Mouse (Mus musculus): ENCODE data around the gene Myh9.

DNA sequence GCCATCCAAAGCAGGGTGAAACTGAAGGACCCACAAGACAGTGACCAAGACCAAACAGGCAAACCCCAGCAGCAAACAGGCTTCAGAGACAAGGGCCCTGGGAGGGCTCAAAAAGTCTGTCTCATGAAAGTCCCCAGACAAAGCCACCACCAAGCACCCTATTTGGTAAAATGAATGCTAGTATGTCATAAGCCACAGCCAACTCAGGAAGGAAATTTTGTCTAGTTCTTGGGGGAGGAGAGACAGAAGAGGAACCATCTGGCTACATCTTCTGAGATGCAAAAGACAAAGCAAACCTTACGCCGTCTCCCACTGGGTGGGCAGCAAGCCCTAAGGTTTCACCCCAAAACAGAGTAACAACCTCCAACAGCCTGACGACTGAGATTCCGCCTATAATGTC lies 36.3 kb downstream of the Myh9 start:
- TF ChIP-seq GATA1 (IDR thresholded peaks at IDR 0.05; ENCODE audit: borderline replicate concordance, low read length) (no peak), FLI1 (IDR thresholded peaks at IDR 0.05; ENCODE audit: low read length) (no peak)

Measured in megakaryocyte, embryonic 14.5 days (primary cell).